Mouse (Mus musculus) stomach, postnatal 0 days (tissue): Measurements from ENCODE around the gene Asrgl1.

Experiments
- CTCF ChIP-seq: IDR thresholded peaks from 2 replicates; pipeline ENCODE4 v1.5.1; 2016; ENCODE audit warnings: antibody characterized with exemption, low read depth, mild to moderate bottlenecking, moderate library complexity
- EP300 ChIP-seq: optimal IDR thresholded peaks from 2 replicates; pipeline ENCODE3; 2016; ENCODE audit warnings: antibody characterized with exemption

GRCm38 (mm10) chr19:9100297-9101061 lies 35.0 kb downstream of the Asrgl1 start:
- no peak for TF ChIP-seq CTCF
- no peak for TF ChIP-seq EP300
